Mouse (Mus musculus): ENCODE measurements at regions not wholly inside any gene's neighbourhood (a gene's known extent, or its start where the extent isn't known, plus 50 kb on each side); places are given as distances from the start of the nearest gene placed in this dataset.

DNA sequence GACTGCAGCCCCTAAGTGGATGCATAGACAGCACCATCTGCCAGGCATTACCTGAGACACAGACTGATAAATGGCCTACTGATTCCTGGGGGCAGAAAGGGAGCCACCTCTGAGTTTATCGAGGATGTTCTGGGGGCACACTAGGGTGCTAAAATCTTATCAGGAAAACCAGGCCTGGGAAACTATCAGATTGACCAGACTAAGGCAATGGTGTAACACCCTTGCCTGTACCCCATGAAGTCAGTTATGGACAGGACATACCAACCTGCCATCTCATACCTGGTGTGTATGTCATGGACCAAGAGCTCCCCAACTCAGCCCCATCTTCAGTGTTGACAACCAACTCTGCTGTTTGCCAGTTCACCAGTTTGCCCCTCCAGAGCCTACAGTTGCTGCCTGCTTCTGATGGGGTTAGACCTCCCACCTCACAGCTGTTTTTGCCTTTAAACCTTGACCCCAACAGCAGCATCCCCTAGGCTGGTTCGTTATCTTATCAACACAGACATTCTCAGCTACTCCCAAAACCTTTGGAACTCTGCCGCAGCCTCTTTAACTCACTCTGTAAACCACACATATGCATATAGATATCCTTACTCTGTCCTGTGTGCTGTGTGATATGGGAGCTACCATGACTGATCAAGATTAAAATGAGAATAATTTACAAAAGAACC lies 83.6 kb upstream of the Irs2 start:
- Histone ChIP-seq H3K4me3 (no peak overlapping the region), H3K9me3 (no peaks in the 10 kb centered on the region), H3K4me1 (peaks cover 20% of the 10 kb centered on the region), H3K27me3 (no peaks in the 10 kb centered on the region; the same call in 1 of the 2 replicates), H3K27ac (no peak overlapping the region), H3K36me3 (no peaks in the 10 kb centered on the region), H3K9ac (no peak overlapping the region), H3K4me2 (no peak overlapping the region)
- ATAC-seq (ENCODE audit: insufficient number of reproducible peaks, low FRiP score, low TSS enrichment, low read depth): no peak
- 84% methylated on average over 3 of the region's 3 CpGs for WGBS

GRCm38 (mm10) chr8:11088946-11089665 lies 80.8 kb upstream of the Irs2 start:
- Histone ChIP-seq H3K9me3 (no peaks in the 10 kb centered on the region), H3K27ac (no peak overlapping the region)
- 41% methylated on average over 12 of the region's 12 CpGs for WGBS

GRCm38 (mm10) chr8:11085244-11085643 lies 77.0 kb upstream of the Irs2 start:
- Histone ChIP-seq H3K27ac (no peak overlapping the region), H3K9ac (no peak overlapping the region), H3K9me3 (no peaks in the 10 kb centered on the region), H3K36me3 (no peaks in the 10 kb centered on the region), H3K4me3 (no peak overlapping the region), H3K4me1 (peaks cover 10% of the 10 kb centered on the region), H3K27me3 (no peaks in the 10 kb centered on the region; the same call in 1 of the 2 replicates), H3K4me2 (no peak overlapping the region)
- no peak for ATAC-seq (ENCODE audit: insufficient number of reproducible peaks, low FRiP score, low TSS enrichment, low read depth)
- 64% methylated on average over 1 of the region's 1 CpGs for WGBS

More at GRCm38 (mm10) chr8:11088946-11089665, 80.8 kb upstream of the Irs2 start:
- H3K4me1 ChIP-seq: peaks cover 16% of the 10 kb centered on the region
- no peak overlapping the region for H3K4me2 ChIP-seq
- H3K36me3 ChIP-seq: no peaks in the 10 kb centered on the region
- ATAC-seq (ENCODE audit: insufficient number of reproducible peaks, low FRiP score, low TSS enrichment, low read depth): no peak
- no peaks in the 10 kb centered on the region; the same call in 1 of the 2 replicates for H3K27me3 ChIP-seq
- no peak overlapping the region for H3K9ac ChIP-seq
- H3K4me3 ChIP-seq: no peak overlapping the region

DNA sequence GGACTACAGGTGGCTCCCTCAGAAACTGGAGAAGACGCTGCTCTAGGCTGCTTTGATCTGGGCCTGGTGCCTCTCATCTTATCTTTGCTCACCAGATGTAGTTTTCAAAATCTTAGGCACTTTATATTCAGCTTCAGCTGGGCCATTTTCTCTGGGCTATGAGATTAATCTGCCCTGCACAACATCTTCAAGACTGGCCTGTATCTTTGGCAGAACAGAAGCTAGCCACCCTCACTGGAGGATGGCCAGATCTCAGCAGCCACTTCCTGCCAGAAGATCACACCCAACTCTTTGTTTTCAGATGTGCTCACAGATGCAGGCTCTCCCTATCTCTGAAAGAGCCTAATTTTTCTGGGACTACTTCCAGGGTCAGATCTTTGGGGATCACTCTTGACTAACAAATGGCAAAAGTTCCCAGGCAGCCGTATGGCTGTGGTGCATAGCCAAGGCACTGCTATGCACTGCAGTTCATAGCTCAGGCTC lies 75.8 kb upstream of the Irs2 start:
- H3K4me3 ChIP-seq: no peak overlapping the region
- no peak overlapping the region for H3K9ac ChIP-seq
- H3K4me2 ChIP-seq: no peak overlapping the region
- ATAC-seq (ENCODE audit: insufficient number of reproducible peaks, low FRiP score, low TSS enrichment, low read depth): no peak
- H3K27me3 ChIP-seq: no peaks in the 10 kb centered on the region
- H3K27ac ChIP-seq: no peak overlapping the region
- H3K9me3 ChIP-seq: no peaks in the 10 kb centered on the region
- no peaks in the 10 kb centered on the region for H3K36me3 ChIP-seq
- 60% methylated on average over 2 of the region's 2 CpGs for WGBS
- peaks cover 5% of the 10 kb centered on the region; the same call in 1 of the 2 replicates for H3K4me1 ChIP-seq

DNA sequence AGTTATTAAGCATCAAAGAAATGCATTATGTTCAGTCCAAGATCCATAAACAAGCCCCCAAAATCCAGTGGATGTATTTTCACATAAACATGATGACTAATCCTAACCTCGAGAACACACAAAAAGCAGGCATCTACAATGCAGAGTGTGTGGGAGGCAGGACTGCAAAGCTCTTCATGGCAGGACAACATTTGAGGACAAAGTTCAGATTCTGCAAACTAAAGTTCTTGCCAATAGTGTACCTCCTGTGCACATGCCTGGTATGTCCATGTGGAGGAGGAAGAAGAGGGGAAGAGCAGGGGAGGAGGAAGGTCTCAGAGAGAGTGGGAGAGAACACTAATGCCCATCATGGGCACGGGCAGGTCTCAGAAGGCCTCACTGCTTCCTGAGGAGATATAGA lies 72.6 kb upstream of the Irs2 start:
- WGBS: 78% methylated on average over 2 of the region's 2 CpGs
- ATAC-seq (ENCODE audit: insufficient number of reproducible peaks, low FRiP score, low TSS enrichment, low read depth): no peak
- Histone ChIP-seq H3K27ac (no peak overlapping the region), H3K9me3 (no peaks in the 10 kb centered on the region), H3K27me3 (no peaks in the 10 kb centered on the region), H3K4me2 (no peak overlapping the region), H3K4me1 (peaks cover 24% of the 10 kb centered on the region), H3K9ac (no peak overlapping the region), H3K36me3 (no peaks in the 10 kb centered on the region), H3K4me3 (no peak overlapping the region)

GRCm38 (mm10) chr8:11079805-11080204 lies 71.5 kb upstream of the Irs2 start:
- Histone ChIP-seq H3K4me1 (peaks cover 20% of the 10 kb centered on the region), H3K4me3 (no peak overlapping the region), H3K9ac (no peak overlapping the region), H3K4me2 (no peak overlapping the region), H3K27me3 (no peaks in the 10 kb centered on the region), H3K27ac (no peak overlapping the region), H3K9me3 (no peaks in the 10 kb centered on the region), H3K36me3 (no peaks in the 10 kb centered on the region)
- no peak for ATAC-seq (ENCODE audit: insufficient number of reproducible peaks, low FRiP score, low TSS enrichment, low read depth)
- 59% methylated on average over 11 of the region's 11 CpGs for WGBS

- no peaks in the 10 kb centered on the region for H3K36me3 ChIP-seq
- H3K4me1 ChIP-seq: peaks cover 20% of the 10 kb centered on the region
- H3K9ac ChIP-seq: no peak overlapping the region
- 0 out of 2 replicates have a peak overlapping the region, but pooled peaks have one; percentile 50 for H3K27ac ChIP-seq
- ATAC-seq (ENCODE audit: insufficient number of reproducible peaks, low FRiP score, low TSS enrichment, low read depth): no peak
- WGBS: 16% methylated on average over 9 of the region's 9 CpGs
- H3K9me3 ChIP-seq: no peaks in the 10 kb centered on the region
- H3K27me3 ChIP-seq: no peaks in the 10 kb centered on the region
- 0 out of 2 replicates have a peak overlapping the region, but pooled peaks have one; percentile 5 for H3K4me3 ChIP-seq
- H3K4me2 ChIP-seq: peak overlapping the region; percentile 29
Observed at GRCm38 (mm10) chr8:11077138-11077537, 68.9 kb upstream of the Irs2 start.

- no peak overlapping the region for H3K27ac ChIP-seq
- H3K36me3 ChIP-seq: no peaks in the 10 kb centered on the region
- H3K4me3 ChIP-seq: no peak overlapping the region
- H3K4me2 ChIP-seq: no peak overlapping the region
- WGBS: 82% methylated on average over 2 of the region's 2 CpGs
- H3K27me3 ChIP-seq: no peaks in the 10 kb centered on the region
- no peak for ATAC-seq (ENCODE audit: insufficient number of reproducible peaks, low FRiP score, low TSS enrichment, low read depth)
- no peak overlapping the region for H3K9ac ChIP-seq
- no peaks in the 10 kb centered on the region for H3K4me1 ChIP-seq
- H3K9me3 ChIP-seq: no peaks in the 10 kb centered on the region
Observed at GRCm38 (mm10) chr8:11071162-11071561, 62.9 kb upstream of the Irs2 start.

DNA sequence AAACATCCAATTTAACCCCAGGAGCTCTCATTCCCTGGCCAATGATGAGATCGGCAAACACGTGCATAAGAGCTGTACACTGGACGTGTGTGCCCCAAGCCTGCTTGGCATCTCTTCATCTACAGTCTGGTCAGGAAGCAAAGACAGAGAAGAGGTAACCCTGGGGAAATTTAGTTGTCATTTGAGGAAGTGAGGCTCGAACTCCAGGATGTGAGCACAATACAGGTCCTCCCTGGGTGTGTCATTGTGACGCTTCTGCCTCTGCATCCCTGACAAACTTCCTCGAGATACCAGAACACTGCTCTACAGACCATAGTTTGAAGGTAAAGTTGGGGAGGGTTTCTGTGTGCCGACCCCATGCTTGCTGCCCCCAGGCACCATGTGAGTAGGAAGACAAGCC lies 59.2 kb upstream of the Irs2 start:
- ATAC-seq (ENCODE audit: insufficient number of reproducible peaks, low FRiP score, low TSS enrichment, low read depth): no peak
- Histone ChIP-seq H3K36me3 (no peaks in the 10 kb centered on the region), H3K4me1 (no peaks in the 10 kb centered on the region), H3K9ac (no peak overlapping the region), H3K27me3 (no peaks in the 10 kb centered on the region), H3K4me3 (no peak overlapping the region), H3K4me2 (no peak overlapping the region), H3K9me3 (no peaks in the 10 kb centered on the region), H3K27ac (no peak overlapping the region)
- WGBS: 82% methylated on average over 7 of the region's 7 CpGs

- H3K9ac ChIP-seq: no peak overlapping the region
- no peaks in the 10 kb centered on the region for H3K4me1 ChIP-seq
- no peaks in the 10 kb centered on the region for H3K36me3 ChIP-seq
- H3K27me3 ChIP-seq: no peaks in the 10 kb centered on the region
- H3K4me2 ChIP-seq: no peak overlapping the region
- H3K27ac ChIP-seq: no peak overlapping the region
- no peak overlapping the region for H3K4me3 ChIP-seq
- 90% methylated on average over 9 of the region's 9 CpGs for WGBS
- no peak for ATAC-seq (ENCODE audit: insufficient number of reproducible peaks, low FRiP score, low TSS enrichment, low read depth)
- H3K9me3 ChIP-seq: no peaks in the 10 kb centered on the region
Observed at GRCm38 (mm10) chr8:11065990-11066389, 57.7 kb upstream of the Irs2 start.

- 49% methylated on average over 4 of the region's 4 CpGs for WGBS
- no peak overlapping the region for H3K4me2 ChIP-seq
- no peak for ATAC-seq (ENCODE audit: insufficient number of reproducible peaks, low FRiP score, low TSS enrichment, low read depth)
- no peak overlapping the region for H3K27ac ChIP-seq
- no peaks in the 10 kb centered on the region for H3K9me3 ChIP-seq
- H3K36me3 ChIP-seq: no peaks in the 10 kb centered on the region
- no peak overlapping the region for H3K9ac ChIP-seq
- no peaks in the 10 kb centered on the region for H3K4me1 ChIP-seq
- no peak overlapping the region for H3K4me3 ChIP-seq
- no peaks in the 10 kb centered on the region for H3K27me3 ChIP-seq
Observed at GRCm38 (mm10) chr8:11065303-11065702, 57.0 kb upstream of the Irs2 start.

- Histone ChIP-seq H3K9ac (no peak overlapping the region), H3K27me3 (no peaks in the 10 kb centered on the region), H3K36me3 (no peaks in the 10 kb centered on the region), H3K4me1 (no peaks in the 10 kb centered on the region), H3K4me2 (no peak overlapping the region), H3K4me3 (no peak overlapping the region), H3K9me3 (no peaks in the 10 kb centered on the region), H3K27ac (no peak overlapping the region)
- no peak for ATAC-seq (ENCODE audit: insufficient number of reproducible peaks, low FRiP score, low TSS enrichment, low read depth)
- 71% methylated on average over 8 of the region's 8 CpGs for WGBS
Observed at GRCm38 (mm10) chr8:11063058-11063457, 54.8 kb upstream of the Irs2 start.

Data from limb, embryonic 15.5 days (tissue).